Mouse (Mus musculus): ENCODE results near the gene Bcas3.

GRCm38 (mm10) chr11:85760486-85761141 lies 407.6 kb downstream of the Bcas3 start:
- TF ChIP-seq CTCF (IDR thresholded peaks at IDR 0.05; ENCODE audit: low read depth) (no peak), EP300 (IDR thresholded peaks at IDR 0.05; ENCODE audit: low read depth) (no peak)
